Mouse (Mus musculus): ENCODE data around the gene Ecd. TPM values are rescaled to one million over a fixed set of nuclear protein-coding genes. Genes with fewer than 3 reads are reported as not detected.
A peak's percentile ranks its signal among the peaks of the same experiment; 100 is the strongest.
"Not testable (repeated sequence)": the region's sequence is repeated elsewhere in the genome, so short reads cannot be mapped to it uniquely, and the experiment has no call there.

Ecd gene
- total and polyA plus RNA-seq, 2 experiments from 2014 or later, result 44.0 to 46.8 TPM

DNA sequence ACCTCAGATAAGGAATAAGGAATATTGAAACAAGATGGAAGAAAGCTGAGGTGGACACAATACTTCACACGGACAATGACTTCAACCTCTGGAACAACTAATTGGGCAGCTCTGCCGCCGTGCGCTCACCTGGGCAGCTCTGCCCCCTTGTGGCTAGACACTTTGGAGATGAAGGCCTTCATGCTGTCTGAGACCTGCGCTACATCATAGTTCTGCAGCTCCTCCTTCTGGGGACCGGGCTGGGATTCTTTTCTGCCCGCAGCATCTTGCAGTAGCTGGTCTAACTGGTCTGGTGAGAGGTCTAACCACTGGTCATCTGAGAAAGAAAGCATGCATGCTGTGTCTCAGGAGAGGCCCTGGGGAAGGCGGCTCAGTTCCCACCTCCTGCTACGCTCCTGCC, 19.4 kb downstream of the Ecd start:
- no peak overlapping the region for H3K4me2 ChIP-seq (ENCODE audit: low read depth)
- H3K27me3 ChIP-seq (ENCODE audit: insufficient read depth, low read length), result no peaks in the 10 kb centered on the region
- 0 out of 2 replicates have a peak, but pooled peaks have one; percentile 32 for TF ChIP-seq CTCF (IDR thresholded peaks at IDR 0.05; ENCODE audit: low read depth)
- no peak overlapping the region for H3K27ac ChIP-seq (ENCODE audit: low read depth, low read length)
- no peak overlapping the region for H3K4me3 ChIP-seq (ENCODE audit: low read depth, low read length)
- DNase-seq (no peak), ATAC-seq (no peak)
- H3K9ac ChIP-seq, result no peak overlapping the region
- peaks cover 69% of the 10 kb centered on the region for H3K36me3 ChIP-seq (ENCODE audit: insufficient read depth)
- WGBS, result 72% methylated on average over 9 of the region's 9 CpGs
- no peaks in the 10 kb centered on the region for H3K4me1 ChIP-seq (ENCODE audit: insufficient read depth)
- H3K9me3 ChIP-seq (ENCODE audit: low read length), result no peaks in the 10 kb centered on the region

DNA sequence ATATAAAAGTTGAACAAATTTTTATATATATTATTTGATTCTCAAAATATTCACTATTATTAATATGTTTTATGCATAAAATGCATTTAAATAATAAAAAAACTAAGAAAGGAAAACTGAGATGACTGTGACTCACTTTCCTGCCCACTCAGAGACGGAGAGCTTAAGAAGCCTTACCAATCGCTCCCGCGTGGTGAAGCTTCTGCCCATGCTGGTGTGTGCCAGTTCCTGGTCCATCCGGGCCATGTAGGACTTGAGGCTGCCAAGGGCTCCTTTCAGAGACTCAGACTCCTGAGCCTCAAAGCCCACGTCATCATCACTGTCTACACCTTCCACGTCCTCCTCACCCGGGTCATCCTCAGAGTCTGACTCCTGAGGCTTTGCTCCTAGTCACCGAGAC, 23.7 kb downstream of the Ecd start:
- Histone ChIP-seq H3K27ac (ENCODE audit: low read depth, low read length) (no peak overlapping the region), H3K36me3 (ENCODE audit: insufficient read depth) (peaks cover 56% of the 10 kb centered on the region), H3K4me2 (ENCODE audit: low read depth) (no peak overlapping the region), H3K9me3 (ENCODE audit: low read length) (no peaks in the 10 kb centered on the region), H3K27me3 (ENCODE audit: insufficient read depth, low read length) (no peaks in the 10 kb centered on the region), H3K4me3 (ENCODE audit: low read depth, low read length) (no peak overlapping the region), H3K9ac (no peak overlapping the region), H3K4me1 (ENCODE audit: insufficient read depth) (no peaks in the 10 kb centered on the region)
- DNase-seq (no peak), ATAC-seq (no peak)
- TF ChIP-seq CTCF (IDR thresholded peaks at IDR 0.05; ENCODE audit: low read depth), result no peak
- 96% methylated on average over 9 of the region's 9 CpGs for WGBS

DNA sequence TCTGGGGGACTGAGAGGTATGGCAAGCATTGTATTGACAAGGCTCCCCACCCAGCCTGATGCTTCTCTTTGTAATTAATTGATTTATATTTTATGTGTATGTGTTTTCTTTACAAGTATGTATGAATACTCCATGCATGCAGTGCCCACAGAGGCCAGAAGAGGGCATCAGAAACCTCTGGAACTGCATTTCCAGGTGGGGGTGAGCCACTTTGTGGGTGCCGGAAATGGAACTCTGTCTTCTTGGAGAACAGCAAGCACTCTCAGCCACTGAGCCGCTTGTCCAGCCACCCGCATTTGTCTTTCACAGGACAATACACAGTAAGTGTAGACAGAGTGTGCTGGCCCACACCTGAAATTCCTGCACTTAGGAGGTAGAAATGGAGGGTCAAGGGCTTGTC, 28.5 kb downstream of the Ecd start:
- DNase-seq, result peak; percentile 31
- no peak for ATAC-seq

GRCm38 (mm10) chr14:20315137-20315536, 32.8 kb downstream of the Ecd start:
- Histone ChIP-seq H3K9ac (no peak overlapping the region), H3K27ac (ENCODE audit: low read depth, low read length) (no peak overlapping the region), H3K4me3 (ENCODE audit: low read depth, low read length) (no peak overlapping the region), H3K9me3 (ENCODE audit: low read length) (no peaks in the 10 kb centered on the region), H3K27me3 (ENCODE audit: insufficient read depth, low read length) (no peaks in the 10 kb centered on the region), H3K36me3 (ENCODE audit: insufficient read depth) (peaks cover 30% of the 10 kb centered on the region), H3K4me1 (ENCODE audit: insufficient read depth) (no peaks in the 10 kb centered on the region), H3K4me2 (ENCODE audit: low read depth) (no peak overlapping the region)
- DNase-seq (no peak), ATAC-seq (no peak)
- 96% methylated on average over 1 of the region's 1 CpGs for WGBS
- TF ChIP-seq CTCF (IDR thresholded peaks at IDR 0.05; ENCODE audit: low read depth), result no peak

More for the DNA sequence above, 28.5 kb downstream of the Ecd start:
- 70% methylated on average over 3 of the region's 3 CpGs for WGBS
- peaks cover 36% of the 10 kb centered on the region for H3K36me3 ChIP-seq (ENCODE audit: insufficient read depth)
- H3K9me3 ChIP-seq (ENCODE audit: low read length), result no peaks in the 10 kb centered on the region
- no peak overlapping the region for H3K9ac ChIP-seq
- no peak overlapping the region for H3K4me2 ChIP-seq (ENCODE audit: low read depth)
- no peaks in the 10 kb centered on the region for H3K4me1 ChIP-seq (ENCODE audit: insufficient read depth)
- TF ChIP-seq CTCF (IDR thresholded peaks at IDR 0.05; ENCODE audit: low read depth), result peak; percentile 67
- no peaks in the 10 kb centered on the region for H3K27me3 ChIP-seq (ENCODE audit: insufficient read depth, low read length)
- no peak overlapping the region for H3K27ac ChIP-seq (ENCODE audit: low read depth, low read length)
- no peak overlapping the region for H3K4me3 ChIP-seq (ENCODE audit: low read depth, low read length)

- H3K27ac ChIP-seq (ENCODE audit: low read depth, low read length); H3K4me1 ChIP-seq (ENCODE audit: insufficient read depth); ATAC-seq; H3K9me3 ChIP-seq (ENCODE audit: low read length); DNase-seq; H3K4me2 ChIP-seq (ENCODE audit: low read depth); H3K4me3 ChIP-seq (ENCODE audit: low read depth, low read length); H3K27me3 ChIP-seq (ENCODE audit: insufficient read depth, low read length); H3K9ac ChIP-seq: not testable (repeated sequence)
- TF ChIP-seq CTCF (IDR thresholded peaks at IDR 0.05; ENCODE audit: low read depth), result 0 out of 2 replicates have a peak, but pooled peaks have one; percentile 16
- 62% methylated on average over 2 of the region's 2 CpGs for WGBS
- peaks cover 31% of the 10 kb centered on the region for H3K36me3 ChIP-seq (ENCODE audit: insufficient read depth)
These were observed 42.8 kb downstream of the Ecd start for GRCm38 (mm10) chr14:20305085-20305484.

DNA sequence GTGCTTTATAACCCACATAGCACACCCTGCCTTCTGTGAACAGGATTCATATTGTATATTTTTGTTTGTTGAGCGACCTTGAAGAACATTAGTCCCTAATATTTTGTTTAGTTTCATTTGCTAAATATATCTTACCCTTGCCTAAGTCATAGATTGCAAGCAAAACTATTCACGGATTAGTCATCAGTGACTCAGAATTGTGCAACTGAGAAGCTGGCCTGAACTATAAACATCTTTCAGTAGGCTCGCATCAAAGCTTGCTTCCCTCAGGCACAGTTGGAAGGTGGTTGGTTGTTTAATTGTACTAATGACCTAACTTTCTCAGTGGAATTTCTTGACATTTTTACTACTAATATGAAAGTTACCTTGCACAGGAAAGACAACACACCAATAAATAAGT, 49.8 kb downstream of the Ecd start:
- Histone ChIP-seq H3K4me3 (ENCODE audit: low read depth, low read length) (no peak overlapping the region), H3K27ac (ENCODE audit: low read depth, low read length) (no peak overlapping the region), H3K4me2 (ENCODE audit: low read depth) (no peak overlapping the region), H3K36me3 (ENCODE audit: insufficient read depth) (no peaks in the 10 kb centered on the region), H3K9ac (no peak overlapping the region), H3K27me3 (ENCODE audit: insufficient read depth, low read length) (no peaks in the 10 kb centered on the region), H3K4me1 (ENCODE audit: insufficient read depth) (peaks cover 5% of the 10 kb centered on the region; the same call in 1 of the 2 replicates), H3K9me3 (ENCODE audit: low read length) (no peaks in the 10 kb centered on the region)
- no peak for DNase-seq
- no peak for TF ChIP-seq CTCF (IDR thresholded peaks at IDR 0.05; ENCODE audit: low read depth)
- 90% methylated on average over 3 of the region's 3 CpGs for WGBS
- no peak for ATAC-seq

- no peak for TF ChIP-seq CTCF (IDR thresholded peaks at IDR 0.05; ENCODE audit: low read depth)
- Histone ChIP-seq H3K9ac (no peak overlapping the region), H3K27me3 (ENCODE audit: insufficient read depth, low read length) (no peaks in the 10 kb centered on the region), H3K4me2 (ENCODE audit: low read depth) (no peak overlapping the region), H3K27ac (ENCODE audit: low read depth, low read length) (no peak overlapping the region), H3K9me3 (ENCODE audit: low read length) (no peaks in the 10 kb centered on the region), H3K36me3 (ENCODE audit: insufficient read depth) (no peaks in the 10 kb centered on the region), H3K4me3 (ENCODE audit: low read depth, low read length) (no peak overlapping the region), H3K4me1 (ENCODE audit: insufficient read depth) (peaks cover 5% of the 10 kb centered on the region; the same call in 1 of the 2 replicates)
- DNase-seq (no peak), ATAC-seq (no peak)
- 84% methylated on average over 3 of the region's 3 CpGs for WGBS
These were observed 50.3 kb downstream of the Ecd start for GRCm38 (mm10) chr14:20297616-20298015.

Measured in forebrain, postnatal 0 days (tissue).